Mouse (Mus musculus) lung, embryonic 14.5 days (tissue): ENCODE measurements around the gene Dpp7. TPM values are rescaled to one million over a fixed set of nuclear protein-coding genes. Genes with fewer than 3 reads are reported as not detected.

Experiments used
- ATAC-seq: fragments of 200-750 bp; cut with Nextera tagmentation; 2 replicates; pipeline ENCODE4 v1.8.0; 2017; ENCODE audit warnings: mild to moderate bottlenecking, moderate TSS enrichment, moderate library complexity; ENCODE audit not compliant: insufficient read depth
- DNase-seq: peaks from one replicate; pipeline ENCODE4 v3.0.0-alpha.2; 2015
- H3K27ac ChIP-seq: fragments of 300-500 bp; sonication (generic); 2 replicates; pipeline ENCODE4 v1.5.1; 2014; ENCODE audit warnings: low read depth, mild to moderate bottlenecking, moderate library complexity
- H3K27me3 ChIP-seq: fragments of 300-500 bp; sonication (generic); 2 replicates; pipeline ENCODE4 v1.6.1; 2014; ENCODE audit warnings: low read length, control low read depth; ENCODE audit not compliant: insufficient read depth
- H3K36me3 ChIP-seq: fragments of 300-500 bp; sonication (generic); 2 replicates; pipeline ENCODE4 v1.6.1; 2014; ENCODE audit warnings: control low read depth; ENCODE audit not compliant: insufficient read depth
- H3K4me1 ChIP-seq: fragments of 300-500 bp; sonication (generic); 2 replicates; pipeline ENCODE4 v1.6.1; 2014; ENCODE audit warnings: antibody characterized with exemption, control low read depth; ENCODE audit not compliant: insufficient read depth
- H3K4me2 ChIP-seq: fragments of 300-500 bp; sonication (generic); 2 replicates; pipeline ENCODE4 v1.6.1; 2014; ENCODE audit warnings: mild to moderate bottlenecking
- H3K4me3 ChIP-seq: fragments of 300-500 bp; sonication (generic); 2 replicates; pipeline ENCODE4 v1.5.1; 2014; ENCODE audit warnings: low read depth, low read length
- H3K9ac ChIP-seq: fragments of 300-500 bp; sonication (generic); 2 replicates; pipeline ENCODE4 v1.6.1; 2014
- H3K9me3 ChIP-seq: fragments of 300-500 bp; sonication (generic); 2 replicates; pipeline ENCODE4 v1.6.1; 2016; ENCODE audit warnings: low read depth, low read length, control low read depth
- CTCF ChIP-seq: IDR thresholded peaks from 2 replicates; pipeline ENCODE4 v1.5.1; 2016; ENCODE audit warnings: antibody characterized with exemption, low read depth
- WGBS: fragments of 180-500 bp; shearing (Covaris S2); extraction: QIAGEN DNeasy Blood & Tissue Kit; methylation state at CpG from one replicate; pipeline ENCODE4 v1.1.7; 2014; 5-methylcytosine and 5-hydroxymethylcytosine counted together
- polyA plus RNA-seq: library from polyadenylated mRNA; unstranded; fragments of >200 nt; fragmentation: Nextera tagmentation; extraction: Ambion mirVana; gene quantifications from 2 replicates; pipeline ENCODE4 v1.2.1, GENCODE M21; 2014

The Dpp7 gene
- polyA plus RNA-seq, 1 experiment from 2014 or later = 13.9 TPM

DNA sequence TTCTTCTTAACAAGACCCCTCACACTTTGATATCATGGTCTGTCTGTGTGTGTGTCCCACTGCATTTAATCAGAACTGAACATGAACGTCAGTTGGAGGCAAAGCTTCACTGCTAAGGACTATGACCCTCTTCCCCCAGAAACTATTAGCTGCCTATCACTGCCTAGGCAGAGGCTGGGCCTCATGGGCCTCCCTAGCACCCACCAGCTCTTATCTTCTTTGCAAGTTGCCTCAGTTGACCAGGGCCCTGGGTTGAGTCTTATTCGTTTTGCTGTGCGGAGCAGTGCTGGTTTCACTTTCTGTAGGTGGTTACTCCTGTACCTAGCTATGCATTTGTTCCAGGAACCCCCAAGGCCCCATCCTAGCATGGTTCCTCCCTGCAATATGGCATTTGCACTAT is 13.8 kb upstream of the Dpp7 start:
- no peak overlapping the region for H3K4me3 ChIP-seq
- H3K36me3 ChIP-seq = peaks cover 4% of the 10 kb centered on the region; the same call in 1 of the 2 replicates
- H3K27me3 ChIP-seq = no peaks in the 10 kb centered on the region
- H3K9ac ChIP-seq = no peak overlapping the region
- H3K9me3 ChIP-seq = no peaks in the 10 kb centered on the region
- no peak overlapping the region for H3K4me2 ChIP-seq
- no peak overlapping the region for H3K27ac ChIP-seq
- ATAC-seq = no peak
- no peak for DNase-seq
- no peak for TF ChIP-seq CTCF
- 78% methylated on average over 3 of the region's 3 CpGs for WGBS
- peaks cover 5% of the 10 kb centered on the region; the same call in 1 of the 2 replicates for H3K4me1 ChIP-seq

- no peak within 1 kb of the TSS; the same call in 1 of the 2 replicates for H3K27ac ChIP-seq
- peak; percentile 89 for DNase-seq
- H3K36me3 ChIP-seq = no peaks in the 10 kb centered on the region
- H3K4me2 ChIP-seq = peak within 1 kb of the TSS; percentile 98
- ATAC-seq = peak; percentile 91
- 0 out of 2 replicates have a peak, but pooled peaks cover 3% of the 10 kb centered on the region for H3K27me3 ChIP-seq
- WGBS = under 1% methylated on average over 54 of the region's 54 CpGs
- peak within 1 kb of the TSS; percentile 58 for H3K9ac ChIP-seq
- H3K4me1 ChIP-seq = 0 out of 2 replicates have a peak, but pooled peaks cover 3% of the 10 kb centered on the region
- no peak for TF ChIP-seq CTCF
- no peaks in the 10 kb centered on the region for H3K9me3 ChIP-seq
- peak within 1 kb of the TSS; percentile 63 for H3K4me3 ChIP-seq
These were observed 9.1 kb upstream of the Dpp7 start, which contains the start of gene Uap1l1 for GRCm38 (mm10) chr2:25365091-25365761. TSS of gene Uap1l1 (minus strand) at chr2:25365682.

- H3K27me3 ChIP-seq = 0 out of 2 replicates have a peak, but pooled peaks cover 3% of the 10 kb centered on the region
- H3K9ac ChIP-seq = peak overlapping the region; percentile 58
- H3K9me3 ChIP-seq = no peaks in the 10 kb centered on the region
- DNase-seq = no peak
- 0 out of 2 replicates have a peak, but pooled peaks cover 3% of the 10 kb centered on the region for H3K4me1 ChIP-seq
- no peak overlapping the region for H3K27ac ChIP-seq
- TF ChIP-seq CTCF = no peak
- H3K4me2 ChIP-seq = peak overlapping the region; percentile 98
- peak overlapping the region; percentile 63 for H3K4me3 ChIP-seq
- peak; percentile 15 for ATAC-seq
- no peaks in the 10 kb centered on the region for H3K36me3 ChIP-seq
- 30% methylated on average over 9 of the region's 9 CpGs for WGBS
These were observed 8.6 kb upstream of the Dpp7 start for GRCm38 (mm10) chr2:25364761-25365090.

DNA sequence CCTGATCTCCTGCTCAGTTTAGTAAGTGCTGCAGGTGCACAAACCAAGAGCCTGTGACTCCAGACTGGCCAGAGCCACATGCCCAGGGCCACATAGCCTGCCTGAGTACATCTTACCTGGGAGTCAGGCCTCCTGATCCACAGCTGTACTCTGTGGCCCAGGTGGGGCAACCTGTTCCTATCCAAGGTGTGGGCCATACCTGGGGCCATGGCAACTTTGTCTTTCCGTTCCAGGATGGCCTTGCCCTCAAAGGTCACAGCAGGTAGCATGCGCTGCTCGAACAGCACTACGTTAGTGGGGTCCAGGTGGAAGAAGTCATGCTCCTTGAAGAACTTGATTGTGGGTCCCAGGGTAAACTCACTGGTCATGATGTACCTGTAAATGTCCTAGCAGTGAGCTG is 8.2 kb upstream of the Dpp7 start:
- Histone ChIP-seq H3K36me3 (no peaks in the 10 kb centered on the region), H3K4me3 (peak overlapping the region; percentile 63; the same call in 1 of the 2 replicates)

DNA sequence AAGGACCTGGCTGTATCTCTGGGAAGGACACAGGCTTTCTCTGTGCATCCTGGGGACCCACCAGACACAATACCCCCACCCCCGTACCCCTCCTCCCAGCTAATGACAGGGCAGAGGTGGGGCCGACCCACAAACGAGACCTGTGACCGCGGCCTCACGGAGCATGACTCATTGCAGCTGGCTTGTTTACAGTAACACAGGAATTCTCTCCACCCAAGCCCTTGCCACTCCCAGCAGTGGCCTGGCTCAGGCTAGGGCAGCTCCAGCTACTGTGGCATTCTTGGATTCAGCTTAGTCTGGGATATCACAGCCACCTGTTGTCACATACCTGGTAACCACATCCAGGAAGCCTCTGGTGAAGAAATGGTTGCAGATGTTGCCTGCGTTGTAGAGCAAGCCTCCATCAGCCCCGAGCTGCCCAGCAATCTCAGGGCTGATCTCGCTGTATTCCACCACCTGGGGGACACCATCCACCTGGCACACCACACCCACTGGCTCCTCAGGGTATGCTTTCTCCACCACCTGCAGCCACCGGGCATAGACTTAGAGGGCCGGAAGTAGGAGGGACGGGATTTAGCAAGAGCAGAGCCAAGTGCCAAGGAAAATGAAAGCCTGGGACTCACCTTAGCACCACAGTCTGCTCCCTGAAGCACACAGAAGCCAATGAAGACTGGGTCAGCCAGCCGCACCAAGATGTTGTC is 7.5 kb upstream of the Dpp7 start:
- ATAC-seq (no peak), DNase-seq (peak; percentile 13)
- 0 out of 2 replicates have a peak, but pooled peaks cover 3% of the 10 kb centered on the region for H3K4me1 ChIP-seq
- no peak overlapping the region for H3K4me2 ChIP-seq
- no peaks in the 10 kb centered on the region for H3K36me3 ChIP-seq
- H3K9me3 ChIP-seq = no peaks in the 10 kb centered on the region
- no peak overlapping the region for H3K27ac ChIP-seq
- no peak for TF ChIP-seq CTCF
- 0 out of 2 replicates have a peak, but pooled peaks cover 3% of the 10 kb centered on the region for H3K27me3 ChIP-seq
- no peak overlapping the region for H3K9ac ChIP-seq
- WGBS = 47% methylated on average over 13 of the region's 13 CpGs
- no peak overlapping the region for H3K4me3 ChIP-seq

More for the DNA sequence above, 8.2 kb upstream of the Dpp7 start:
- Histone ChIP-seq H3K4me2 (peak overlapping the region; percentile 98), H3K27me3 (0 out of 2 replicates have a peak, but pooled peaks cover 3% of the 10 kb centered on the region), H3K27ac (no peak overlapping the region), H3K9ac (no peak overlapping the region), H3K4me1 (0 out of 2 replicates have a peak, but pooled peaks cover 3% of the 10 kb centered on the region), H3K9me3 (no peaks in the 10 kb centered on the region)
- DNase-seq (no peak), ATAC-seq (no peak)
- no peak for TF ChIP-seq CTCF
- 91% methylated on average over 4 of the region's 4 CpGs for WGBS

DNA sequence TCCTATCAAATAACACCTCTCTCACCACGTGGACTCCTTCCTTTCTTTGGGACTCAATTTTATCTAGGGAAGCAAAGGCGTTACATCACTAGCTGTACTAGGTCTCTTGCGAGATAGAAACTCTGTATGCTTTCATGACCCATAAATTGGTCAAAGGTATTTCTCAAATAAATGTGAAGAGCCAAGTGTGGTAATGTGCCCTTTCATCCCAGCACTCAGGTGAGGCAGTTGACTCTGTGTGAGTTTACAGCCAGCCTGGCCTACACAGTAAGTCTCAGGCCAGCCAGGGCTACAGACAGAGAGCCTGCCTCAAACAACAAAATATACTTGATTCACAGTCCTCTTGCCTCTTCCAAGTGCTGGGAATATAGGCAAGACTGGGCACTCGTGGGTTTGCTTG is 3.7 kb upstream of the Dpp7 start:
- TF ChIP-seq CTCF = no peak
- Histone ChIP-seq H3K36me3 (no peaks in the 10 kb centered on the region), H3K4me1 (peaks cover 6% of the 10 kb centered on the region; the same call in 1 of the 2 replicates), H3K27ac (no peak overlapping the region), H3K27me3 (0 out of 2 replicates have a peak, but pooled peaks cover 3% of the 10 kb centered on the region), H3K9ac (no peak overlapping the region), H3K9me3 (no peaks in the 10 kb centered on the region), H3K4me2 (no peak overlapping the region), H3K4me3 (no peak overlapping the region)
- no peak for ATAC-seq
- no peak for DNase-seq
- WGBS = 70% methylated on average over 4 of the region's 4 CpGs
